Mouse (Mus musculus) ovary, postnatal 36 days (tissue): ENCODE measurements at regions not wholly inside any gene's neighbourhood (a gene's known extent, or its start where the extent isn't known, plus 50 kb on each side); places are given as distances from the start of the nearest gene placed in this dataset.
A peak's percentile ranks its signal among the peaks of the same experiment; 100 is the strongest.
"Not testable (repeated sequence)": the region's sequence is repeated elsewhere in the genome, so short reads cannot be mapped to it uniquely, and the experiment has no call there.

Experiments used
- DNase-seq: peaks from one replicate; pipeline ENCODE4 v3.0.0; 2022; ENCODE audit warnings: low spot score, mixed read lengths

DNA sequence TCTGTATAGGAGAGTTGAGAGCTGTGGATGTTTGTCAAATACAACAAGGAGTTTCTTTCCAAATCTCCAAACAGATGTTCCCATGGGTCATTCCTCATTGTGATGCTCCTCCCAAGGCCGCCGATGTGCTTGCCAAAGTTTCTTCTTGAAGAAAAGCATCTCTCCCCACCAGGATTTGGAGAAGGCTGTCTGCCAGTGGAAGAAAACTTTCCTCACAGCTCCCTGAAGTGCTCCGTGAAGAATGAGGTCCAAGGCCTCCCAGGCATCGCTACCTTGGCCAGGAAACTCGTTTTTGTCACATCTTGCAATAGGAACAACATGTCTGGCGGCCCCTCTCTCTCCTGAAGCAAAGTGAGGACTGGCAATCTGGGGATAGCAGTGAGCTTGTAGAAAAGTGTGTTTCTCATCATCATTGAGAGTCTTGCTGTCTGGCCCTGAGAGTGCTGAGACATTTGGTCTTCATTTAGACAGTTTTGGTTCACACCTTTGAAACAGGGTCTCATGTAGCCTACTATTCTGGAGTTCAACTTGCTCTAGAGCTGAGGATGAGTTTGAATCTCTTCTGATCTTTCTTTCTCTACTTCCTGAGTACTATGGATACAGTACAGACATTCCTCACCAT is 386.9 kb upstream of the Klhl29 start:
- peak; percentile 15 for DNase-seq

DNA sequence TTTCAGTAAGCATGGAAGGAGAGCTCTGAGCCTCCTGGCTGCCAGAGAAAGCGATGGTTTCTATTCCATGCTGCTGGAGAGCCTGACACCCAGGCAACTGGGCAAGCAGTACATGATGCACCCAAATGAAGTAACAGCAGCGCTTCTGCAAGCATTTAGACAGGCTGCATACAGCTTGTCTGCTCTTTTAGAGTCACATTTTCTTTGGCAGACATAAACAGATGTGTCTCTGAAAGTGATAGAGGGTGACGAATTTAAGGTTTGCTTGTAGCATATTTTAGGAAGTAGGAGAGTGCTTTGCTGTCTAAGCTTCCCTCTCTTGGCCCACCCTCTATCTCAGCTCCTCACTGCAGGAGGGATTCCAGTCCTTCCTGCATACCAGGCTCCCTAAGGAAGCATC is 384.0 kb upstream of the Klhl29 start:
- DNase-seq = no peak

DNA sequence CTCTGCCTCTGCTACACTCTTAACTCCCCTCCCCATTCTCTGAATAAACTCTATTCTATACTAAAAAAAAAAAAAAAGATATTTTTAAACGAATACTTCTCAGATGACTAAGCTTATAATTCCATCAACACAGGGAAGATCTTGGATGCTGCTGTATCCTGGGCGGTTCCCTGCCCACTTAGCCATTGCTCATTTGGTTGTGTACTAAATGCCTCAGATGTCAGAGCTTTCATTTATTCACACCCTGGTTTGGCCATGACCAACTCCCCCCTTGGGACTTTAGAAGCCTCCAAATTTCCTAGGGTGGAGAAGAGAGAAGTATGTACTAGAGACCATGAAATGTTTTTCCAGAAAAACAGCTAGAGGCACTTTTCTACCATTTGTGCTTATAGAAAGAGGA is 382.3 kb upstream of the Klhl29 start:
- no peak for DNase-seq

DNA sequence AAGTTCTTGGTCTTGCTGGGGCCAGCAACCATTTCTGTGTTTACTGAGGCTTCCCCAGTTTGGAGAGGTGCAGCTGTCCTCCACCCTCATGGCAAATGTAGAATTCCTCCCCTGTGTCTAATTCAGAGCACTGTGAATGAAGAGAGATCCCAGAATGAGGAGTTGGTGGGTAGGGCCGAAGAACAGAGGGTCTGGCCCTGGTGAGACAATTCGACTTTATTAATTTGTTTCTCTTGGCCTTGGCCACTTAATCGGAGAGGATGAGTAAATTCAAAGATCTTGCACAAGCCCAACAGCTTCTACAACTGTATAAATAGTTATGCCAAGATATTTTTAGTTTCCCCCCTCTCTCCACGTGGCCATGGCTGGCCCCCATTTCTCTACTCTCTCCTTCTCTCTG is 381.9 kb upstream of the Klhl29 start:
- DNase-seq = no peak

DNA sequence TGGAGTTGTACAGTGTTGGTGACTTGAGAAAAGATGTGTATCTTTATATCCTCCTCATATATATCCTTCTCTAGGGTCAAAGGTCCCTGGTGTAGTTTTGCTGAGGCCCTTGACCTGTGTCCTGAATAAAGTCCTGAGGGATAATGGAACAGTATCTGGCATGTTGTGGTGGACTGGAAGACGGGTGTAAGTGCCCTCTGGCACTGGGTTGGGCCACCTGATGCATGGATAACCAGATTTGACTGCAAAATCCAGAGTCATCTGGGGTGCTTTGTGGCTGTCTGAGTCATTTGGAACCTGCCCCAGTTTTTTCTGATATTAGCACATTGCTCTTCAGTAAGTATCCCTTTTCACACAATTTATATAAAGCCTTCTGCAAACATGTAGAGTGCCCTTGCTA is 378.3 kb upstream of the Klhl29 start:
- no peak for DNase-seq

DNA sequence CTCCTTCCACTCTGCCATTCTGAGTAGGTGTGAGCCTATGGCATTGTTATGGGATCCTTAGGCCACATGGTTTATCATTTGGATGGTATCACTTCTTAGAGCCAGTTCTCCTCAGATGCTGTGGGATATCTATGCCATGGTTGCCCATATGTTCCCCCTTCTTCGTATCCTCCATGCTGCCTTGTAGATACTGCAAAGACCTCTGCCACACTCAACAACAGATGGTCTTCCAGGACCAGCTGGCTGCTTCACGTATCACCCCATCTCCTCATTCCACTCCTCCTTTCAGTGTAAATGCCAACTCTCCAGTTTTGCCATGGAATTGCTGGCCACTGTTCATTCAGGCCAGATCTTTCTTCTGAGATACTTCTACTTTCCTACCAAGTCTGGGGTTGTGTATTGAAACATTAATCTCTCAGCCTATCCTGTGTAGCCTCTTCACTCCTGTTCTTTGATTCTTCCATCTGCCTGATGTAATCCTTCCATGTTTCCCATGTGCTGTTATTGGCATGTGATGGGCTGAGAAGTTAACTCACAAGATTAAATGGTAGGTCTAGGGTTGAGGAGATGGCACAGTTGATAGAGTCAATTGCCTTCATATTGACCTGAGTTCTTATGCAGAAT is 368.7 kb upstream of the Klhl29 start:
- no peak for DNase-seq

DNA sequence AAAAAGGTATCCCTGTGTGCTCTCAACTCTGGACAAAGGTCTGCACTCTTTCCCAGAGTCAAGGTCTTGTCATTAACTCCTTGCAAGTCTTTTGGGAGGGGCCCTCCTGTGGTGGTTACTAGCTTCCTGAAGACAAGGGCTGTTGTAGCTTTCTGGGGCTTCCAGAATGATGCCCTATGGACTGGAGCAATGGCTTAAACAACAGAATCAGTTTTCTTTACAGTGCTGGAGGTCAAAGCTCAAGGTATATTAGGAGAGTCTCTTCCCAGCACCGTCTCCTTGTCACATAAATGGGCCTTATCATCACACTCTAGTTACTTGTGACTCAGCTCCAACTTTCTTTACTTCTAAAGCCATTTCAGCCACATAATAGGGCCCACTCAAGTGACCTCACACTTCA is 360.6 kb upstream of the Klhl29 start:
- DNase-seq = no peak

DNA sequence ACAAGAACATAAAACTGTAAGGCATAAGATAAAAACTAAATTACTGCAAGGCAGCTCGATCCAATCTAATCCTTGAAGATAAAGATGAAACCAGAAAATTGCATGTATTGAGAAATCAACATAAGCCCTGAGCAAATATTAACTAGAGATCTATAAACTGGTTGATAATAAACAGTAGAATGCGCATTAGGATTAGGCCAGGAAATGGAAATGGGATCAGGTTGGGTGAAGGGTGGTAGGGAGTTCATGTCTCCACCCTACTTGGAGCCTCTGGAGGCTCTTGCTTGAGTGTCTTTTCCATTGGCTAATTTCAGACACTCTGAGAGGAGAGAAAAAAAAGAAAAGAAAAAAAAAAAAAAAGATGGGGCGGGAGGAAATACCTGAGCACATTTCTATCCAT is 359.4 kb upstream of the Klhl29 start:
- no peak for DNase-seq

DNA sequence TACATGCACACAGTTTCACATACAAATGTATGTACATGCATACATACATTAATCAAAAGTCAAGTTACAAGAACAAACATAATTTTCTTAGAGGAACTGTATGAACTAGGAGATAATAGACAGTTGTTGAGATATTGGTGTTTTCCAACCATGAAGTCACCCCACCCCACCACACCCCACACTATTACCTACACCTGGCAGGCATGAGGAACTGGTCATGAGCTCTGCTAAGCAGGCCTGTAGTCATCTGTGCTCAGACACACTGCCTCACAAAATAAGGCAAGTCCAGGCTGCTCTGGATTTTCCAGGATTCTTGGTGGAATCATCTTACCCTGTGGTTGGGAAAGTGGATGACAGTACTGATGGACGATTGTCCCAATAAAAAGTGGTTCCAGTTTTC is 347.6 kb upstream of the Klhl29 start:
- no peak for DNase-seq

DNA sequence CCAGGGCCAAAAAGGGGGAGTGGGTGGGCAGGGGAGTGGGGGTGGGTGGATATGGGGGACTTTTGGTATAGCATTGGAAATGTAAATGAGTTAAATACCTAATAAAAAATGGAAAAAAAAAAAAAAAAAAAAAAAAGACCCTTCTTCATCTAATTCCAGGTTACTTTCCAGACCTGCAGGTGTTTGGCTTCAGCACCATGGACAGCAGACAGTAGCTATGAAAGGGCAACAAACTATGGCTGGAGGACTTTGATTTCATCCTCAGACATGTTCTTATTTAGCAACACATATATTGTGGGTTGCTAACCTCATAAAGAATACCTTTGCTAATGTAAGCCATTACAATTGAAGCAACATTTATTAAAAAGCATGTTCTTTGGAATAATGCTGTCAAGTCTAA is 342.0 kb upstream of the Klhl29 start:
- peak; percentile 4 for DNase-seq

DNA sequence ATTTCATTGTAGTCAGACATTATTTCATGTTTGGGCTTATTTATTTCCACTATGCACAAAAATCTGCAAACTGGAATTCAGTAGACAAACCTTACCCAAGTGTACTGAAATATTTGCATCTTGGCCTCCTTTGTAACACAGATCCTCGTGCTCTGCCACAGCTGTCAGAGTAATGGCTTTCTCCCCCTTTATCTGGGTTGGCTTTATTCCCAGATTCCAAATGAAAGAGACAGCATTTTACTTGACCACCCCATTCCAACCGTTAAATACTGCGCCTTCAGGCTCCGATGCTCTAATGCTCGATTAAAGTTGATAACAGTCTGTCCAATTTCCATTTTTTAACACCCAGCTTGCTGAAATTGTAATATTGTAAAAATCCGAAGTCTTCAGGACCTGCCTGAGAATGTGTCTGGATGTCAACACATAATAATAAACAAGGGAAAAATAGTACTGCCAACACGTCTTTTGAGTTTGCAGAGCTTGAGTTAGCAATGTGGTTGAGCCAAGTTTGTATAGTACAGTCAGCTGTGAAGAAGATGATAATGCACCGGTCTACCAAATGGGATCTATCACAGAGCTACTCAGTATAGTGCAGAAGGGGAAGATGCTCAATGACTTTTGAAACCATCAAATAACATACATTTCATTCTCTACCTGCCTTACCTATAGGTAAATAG is 323.4 kb upstream of the Klhl29 start:
- no peak for DNase-seq

DNA sequence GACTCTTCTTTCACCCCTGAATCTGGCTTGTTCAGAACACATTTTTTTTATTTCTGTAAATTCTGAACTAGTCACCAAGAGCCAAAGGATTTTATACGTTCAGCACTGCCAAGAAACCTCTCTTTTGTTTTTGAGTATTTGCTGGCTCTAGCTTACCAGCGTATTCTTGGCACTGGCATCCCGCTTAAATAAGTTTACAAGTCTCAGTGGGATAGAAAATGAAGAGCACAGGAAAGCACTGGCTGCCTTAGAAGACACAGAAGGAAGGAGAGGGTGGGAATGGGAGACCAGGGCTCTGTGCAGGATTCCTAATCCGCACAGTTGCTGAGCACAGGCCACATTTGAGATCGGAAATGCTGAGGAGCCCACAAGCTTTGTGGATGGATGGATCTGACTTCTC is 306.7 kb upstream of the Klhl29 start:
- no peak for DNase-seq

DNA sequence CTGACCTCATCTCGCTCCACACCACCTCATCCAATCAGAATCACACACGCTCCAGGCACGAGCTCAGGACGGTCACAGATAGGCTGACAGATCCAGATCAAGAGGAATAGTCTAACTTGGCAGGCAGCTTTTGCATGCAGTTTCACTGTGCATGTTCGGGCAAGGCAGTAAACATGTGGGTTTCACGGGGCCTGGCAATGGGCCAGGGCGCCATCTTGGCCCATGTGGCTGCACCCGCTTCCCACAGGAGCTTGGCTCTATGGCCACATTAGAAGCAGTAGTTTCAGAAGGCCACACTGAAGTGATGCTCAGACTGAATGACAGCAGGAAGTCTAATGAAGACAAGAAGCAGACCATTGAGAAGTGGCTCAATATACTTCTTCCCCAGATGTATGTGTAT is 302.6 kb upstream of the Klhl29 start:
- DNase-seq = not testable (repeated sequence)

DNA sequence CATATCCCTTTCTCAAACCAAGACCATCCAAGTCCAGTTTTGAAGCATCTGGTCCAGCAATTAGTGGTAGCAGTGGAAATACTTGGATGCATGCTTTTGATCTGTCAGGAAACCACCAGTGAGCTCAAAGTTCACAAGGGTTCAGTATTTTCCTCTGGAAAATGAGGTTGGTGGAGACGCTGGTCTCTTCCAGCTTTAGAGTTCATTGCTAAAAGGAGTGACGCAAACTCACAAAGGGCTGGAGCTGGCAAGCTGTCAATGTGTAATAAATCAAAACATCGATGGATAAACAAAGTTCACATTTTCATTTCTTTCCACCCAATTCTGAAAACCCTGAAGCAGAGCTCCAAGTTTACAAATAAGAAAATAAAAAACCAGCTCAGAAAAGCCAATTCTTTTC is 293.0 kb upstream of the Klhl29 start:
- no peak for DNase-seq

DNA sequence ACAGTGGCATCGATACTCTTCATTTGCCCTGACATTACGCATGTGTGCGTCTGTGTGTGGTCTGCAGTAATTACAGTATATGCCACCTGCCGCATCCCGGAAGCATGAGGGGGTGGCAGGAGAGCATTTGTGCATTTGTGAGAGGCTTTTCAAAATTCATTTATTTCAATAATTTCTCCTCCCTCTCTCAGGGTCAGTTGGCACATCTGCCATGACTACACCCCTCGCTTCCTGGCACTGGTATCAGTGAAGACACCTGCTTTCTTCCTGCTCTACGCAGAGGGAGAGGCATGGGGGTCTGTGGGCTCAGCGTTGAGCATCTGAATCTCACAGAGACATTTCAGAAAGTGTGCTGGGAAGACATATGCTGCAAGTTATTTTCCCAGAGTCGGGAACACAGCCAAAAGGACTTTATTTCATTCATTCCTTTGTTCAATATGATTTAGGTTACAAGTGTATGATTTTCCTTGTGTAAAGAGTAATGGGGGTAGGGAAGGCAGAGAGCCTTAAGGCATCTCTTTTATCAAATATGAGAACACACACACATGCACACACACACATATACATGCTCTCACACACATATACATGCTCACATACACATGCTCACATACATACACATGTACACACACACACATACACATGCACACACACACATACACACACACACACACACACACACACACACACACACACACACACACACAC is 262.2 kb upstream of the Klhl29 start:
- DNase-seq = no peak

DNA sequence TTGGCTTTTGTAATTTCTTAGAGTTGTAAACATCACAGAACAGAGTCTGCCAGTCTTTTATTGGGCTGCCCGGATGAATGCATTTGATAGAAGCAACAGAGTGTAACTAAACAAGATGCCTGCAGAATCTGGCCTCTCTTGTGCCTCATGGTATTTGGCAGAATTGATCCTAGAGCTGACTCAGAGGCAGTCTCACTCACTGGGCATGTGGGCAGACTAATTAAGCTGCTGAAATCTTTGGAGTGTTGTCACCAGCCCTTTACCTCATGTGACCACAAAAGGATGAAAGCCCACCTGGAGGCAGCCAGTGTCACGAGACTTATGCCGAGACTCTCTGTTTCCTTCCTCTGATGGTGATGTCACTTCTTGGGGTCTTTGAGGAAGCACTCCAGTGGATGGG is 258.5 kb upstream of the Klhl29 start:
- DNase-seq = no peak

DNA sequence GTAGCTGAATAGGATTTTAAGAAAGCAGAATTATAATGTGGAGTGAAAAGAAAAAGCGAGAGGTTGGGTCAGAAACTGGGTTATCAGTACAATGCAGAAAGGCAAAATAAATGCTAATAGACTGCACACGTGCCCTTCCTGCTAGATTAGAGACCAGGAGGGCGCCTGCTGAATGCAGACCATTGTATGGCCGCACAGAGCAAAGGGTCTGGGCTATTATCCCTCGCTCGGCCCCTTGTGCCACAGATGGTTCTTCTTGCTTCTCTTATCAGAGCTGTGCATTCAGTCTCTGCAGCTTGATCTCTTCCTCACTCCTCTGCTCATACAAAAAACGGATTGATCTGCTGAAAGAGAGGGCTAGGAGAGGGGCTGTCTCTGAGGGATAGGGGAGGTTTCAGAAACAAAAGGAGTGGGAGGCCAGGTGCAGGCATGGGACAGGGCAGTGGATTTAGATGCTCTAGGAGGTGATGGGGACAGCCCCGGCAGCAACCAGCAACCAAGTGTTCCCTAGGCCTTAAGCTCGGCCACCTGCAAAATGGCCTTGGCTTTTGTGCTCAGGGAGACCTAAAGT is 225.7 kb upstream of the Klhl29 start:
- no peak for DNase-seq

DNA sequence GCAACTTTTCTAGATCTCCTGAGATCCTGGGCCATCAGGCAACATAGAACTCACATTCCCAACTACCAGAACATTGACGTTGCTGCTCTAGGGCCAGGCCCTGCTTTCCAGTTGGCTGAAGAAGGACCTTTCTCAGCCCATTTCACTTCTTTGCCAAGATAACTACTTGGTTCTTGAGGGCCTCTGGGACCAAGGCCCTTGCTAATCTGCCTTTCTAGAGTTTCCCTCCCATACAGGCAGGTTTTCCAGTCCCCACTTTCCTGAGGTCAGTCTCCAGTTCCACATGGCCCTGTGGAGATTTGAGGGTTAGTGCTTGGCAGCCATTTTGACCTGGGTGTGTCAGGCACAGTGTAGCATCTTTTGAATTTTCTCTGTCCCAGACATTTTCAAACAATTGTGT is 223.9 kb upstream of the Klhl29 start:
- no peak for DNase-seq

DNA sequence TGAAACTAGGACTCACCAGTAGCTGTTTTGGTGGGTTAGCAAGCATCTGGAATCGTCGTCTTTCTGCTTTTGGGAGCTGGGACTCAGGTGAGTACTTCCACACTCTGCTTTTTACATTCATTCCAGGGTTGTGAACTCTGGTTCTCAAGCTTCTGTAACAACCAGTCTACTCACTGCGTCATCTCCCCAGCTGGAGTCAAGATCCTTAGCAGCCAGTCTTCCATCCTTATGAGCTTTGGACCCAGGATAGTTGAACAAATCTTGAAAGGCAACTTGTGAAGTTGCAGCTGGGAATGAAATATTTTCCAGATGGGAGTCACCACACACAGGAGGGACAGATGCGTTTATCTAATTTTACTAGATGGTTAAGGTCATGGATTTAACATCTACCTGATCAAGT is 223.5 kb upstream of the Klhl29 start:
- no peak for DNase-seq

DNA sequence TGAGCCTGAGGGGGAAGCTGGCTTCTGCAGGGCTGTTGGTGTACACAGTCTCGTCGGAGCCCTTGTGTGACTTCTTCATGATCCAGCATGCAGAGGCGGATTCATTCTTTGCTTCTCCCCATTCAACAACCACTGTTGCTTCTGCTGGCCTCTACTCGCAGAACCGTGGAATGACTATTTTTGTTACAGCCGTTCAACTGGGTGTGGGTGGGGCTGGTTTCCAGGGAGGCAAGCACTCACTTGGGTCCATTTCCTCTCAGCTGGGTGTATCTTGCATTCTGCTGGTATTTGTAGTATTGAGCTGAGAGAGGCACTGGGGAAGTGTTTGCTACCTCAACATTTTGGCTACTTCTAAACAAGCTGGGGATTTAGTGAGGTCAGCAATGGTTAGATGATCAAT is 197.3 kb upstream of the Klhl29 start:
- no peak for DNase-seq

DNA sequence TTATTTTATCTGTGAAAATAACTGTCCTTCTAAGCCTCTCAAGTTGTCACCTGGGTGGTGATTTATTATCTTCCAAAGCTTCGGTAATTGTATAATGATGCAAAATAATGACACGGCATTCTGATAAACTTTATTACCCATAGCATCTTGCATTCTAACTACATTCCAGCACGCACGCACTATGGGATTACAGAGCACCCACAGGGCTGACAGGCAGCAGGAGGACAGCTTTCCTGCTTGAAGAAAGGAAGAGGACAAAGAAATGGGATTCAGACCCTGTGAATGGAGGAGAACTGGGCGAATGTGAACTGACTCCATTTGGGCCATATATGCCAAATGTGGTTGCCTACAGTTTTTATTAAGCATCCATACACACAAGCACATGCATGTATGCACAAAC is 193.5 kb upstream of the Klhl29 start:
- no peak for DNase-seq

DNA sequence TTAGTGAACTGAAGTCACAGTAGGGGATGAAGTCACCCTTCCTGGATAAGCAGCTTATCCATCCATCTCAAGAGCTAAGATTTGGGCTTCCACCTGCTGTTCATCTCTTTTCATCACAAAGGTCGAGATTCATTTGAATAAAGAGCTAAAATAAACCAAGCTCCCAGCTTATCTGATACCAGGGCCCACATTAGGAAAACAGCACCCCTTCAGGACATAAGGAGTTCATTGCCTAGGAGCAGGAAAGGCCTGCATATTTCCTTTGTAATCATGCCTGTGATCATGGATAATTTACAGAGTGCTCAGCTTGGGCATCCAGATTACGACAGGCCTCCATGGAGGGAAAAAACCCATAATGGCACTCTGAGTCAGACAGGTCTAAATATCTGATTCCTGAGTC is 190.7 kb upstream of the Klhl29 start:
- DNase-seq = no peak

DNA sequence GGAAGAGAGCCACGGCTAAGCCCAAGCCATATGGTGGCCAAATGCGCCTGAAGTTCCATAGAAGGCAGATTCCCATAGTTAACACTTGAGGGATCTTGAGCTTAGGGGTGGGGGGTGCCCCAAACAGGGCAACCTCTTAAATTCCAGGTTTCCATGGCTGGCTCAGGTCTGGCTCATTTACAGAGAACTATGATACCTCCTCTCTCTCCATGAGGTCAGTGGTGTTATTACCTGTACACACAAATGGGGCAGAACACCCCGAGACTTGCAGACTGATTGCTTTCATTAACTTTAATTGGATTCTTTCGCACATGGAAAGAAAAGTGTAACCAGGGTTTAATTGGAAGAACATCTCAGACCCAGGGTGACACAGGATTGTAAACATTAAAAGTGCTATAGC is 177.1 kb upstream of the Klhl29 start:
- DNase-seq = no peak
